Mouse (Mus musculus) thymus, adult 2 months (tissue): ENCODE measurements around the gene Pip5k1b.

ENCODE experiments used
- CTCF ChIP-seq: fragments of 200-500 bp; IDR thresholded peaks from 2 replicates; pipeline ENCODE4 v1.5.1; 2012; ENCODE audit warnings: mild to moderate bottlenecking, control low read depth, low read length, moderate library complexity, borderline replicate concordance; ENCODE audit not compliant: control insufficient read depth, poor library complexity, insufficient read depth; ENCODE audit errors: extremely low read depth
- POLR2A ChIP-seq: fragments of 200-500 bp; IDR thresholded peaks from 2 replicates; pipeline ENCODE4 v1.6.1; 2012; ENCODE audit warnings: mild to moderate bottlenecking, low read length, control low read depth, moderate library complexity; ENCODE audit not compliant: control insufficient read depth, poor library complexity, insufficient read depth; ENCODE audit errors: extremely low read depth

- TF ChIP-seq CTCF = no peak
- no peak for TF ChIP-seq POLR2A
Observed at GRCm38 (mm10) chr19:24548337-24548736, 7.3 kb downstream of the Pip5k1b start.
